In the genomic region with DNA sequence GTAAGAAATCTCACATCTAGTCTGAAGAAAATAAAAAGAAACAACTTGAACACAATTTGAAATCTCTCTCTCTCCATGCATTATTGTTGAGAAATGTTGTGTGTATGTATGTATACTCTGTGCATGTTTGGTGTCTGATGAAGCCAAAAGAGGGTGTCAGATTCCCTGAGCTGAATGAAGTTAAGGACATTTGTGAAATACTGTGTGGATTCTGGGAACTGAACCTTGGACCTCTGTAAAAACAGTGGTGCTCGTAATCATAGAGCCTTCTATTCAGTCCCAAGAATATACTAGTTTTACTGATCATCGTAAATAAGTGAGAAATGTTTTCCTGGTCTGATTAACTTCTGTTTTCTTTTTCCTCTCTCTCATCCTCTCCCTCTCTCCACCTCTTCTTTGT, we compare ENCODE assay signal across 47 mouse cellular contexts. TPM values are rescaled to one million over a fixed set of nuclear protein-coding genes. Genes with fewer than 3 reads are reported as not detected.
"Had no signal": no experiment of that assay in that cellular context is flagged by ENCODE, and none has a peak within 500 bp of the region (broad histone marks: within the 10 kb centered on the region; RNA-seq: fewer than 3 reads in every experiment).

No protein-coding gene starts in this region.

- H3K9me3 ChIP-seq: heart, embryonic 10.5 days; heart, embryonic 12.5 days; heart, embryonic 13.5 days; heart, embryonic 15.5 days; hindbrain, embryonic 10.5 days; hindbrain, embryonic 12.5 days; hindbrain, embryonic 13.5 days; hindbrain, embryonic 15.5 days; intestine, embryonic 15.5 days; kidney, embryonic 15.5 days had no signal

- ATAC-seq: hindbrain, embryonic 16.5 days; hindbrain, postnatal 0 days; inflammation-experienced regulatory T-cells, adult 6 months; intestine, embryonic 15.5 days; intestine, embryonic 16.5 days; intestine, postnatal 0 days had no signal

- H3K27ac ChIP-seq: heart, adult 2 months; heart, embryonic 10.5 days; heart, embryonic 13.5 days; heart, embryonic 15.5 days; hindbrain, embryonic 10.5 days; hindbrain, embryonic 12.5 days; hindbrain, embryonic 13.5 days; hindbrain, embryonic 14.5 days; hindbrain, embryonic 15.5 days; hindbrain, postnatal 0 days; intestine, embryonic 15.5 days; kidney, embryonic 15.5 days; kidney, postnatal 0 days; layer of hippocampus, adult 2 months had no signal

- H3K27me3 ChIP-seq: heart, embryonic 12.5 days; heart, embryonic 13.5 days; heart, embryonic 15.5 days; hindbrain, embryonic 12.5 days; hindbrain, embryonic 13.5 days; hindbrain, embryonic 15.5 days; intestine, embryonic 15.5 days; kidney, embryonic 15.5 days had no signal

- H3K9ac ChIP-seq: heart, embryonic 12.5 days; heart, embryonic 13.5 days; heart, embryonic 15.5 days; hindbrain, embryonic 12.5 days; hindbrain, embryonic 13.5 days; hindbrain, embryonic 14.5 days; hindbrain, embryonic 15.5 days; intestine, embryonic 15.5 days; kidney, embryonic 15.5 days had no signal

- DNase-seq: heart, adult 2 months; heart, postnatal 10 days; heart, postnatal 14 days; heart, postnatal 36 days; heart, postnatal 4 days; kidney, adult 11 months; kidney, adult 18-20 months; kidney, adult 2 months; kidney, adult 8-10 months; kidney, adult 9 months; kidney, postnatal 10 days; kidney, postnatal 14 days; kidney, postnatal 25 days; kidney, postnatal 36 days; kidney, postnatal 4 days; layer of hippocampus, adult 9-11 months had no signal

- H3K4me2 ChIP-seq: heart, embryonic 11.5 days; heart, embryonic 12.5 days; heart, embryonic 13.5 days; heart, embryonic 15.5 days; hindbrain, embryonic 12.5 days; hindbrain, embryonic 13.5 days; hindbrain, embryonic 14.5 days; hindbrain, embryonic 15.5 days; intestine, embryonic 15.5 days; kidney, embryonic 15.5 days had no signal

- H3K4me1 ChIP-seq: heart, embryonic 10.5 days; heart, embryonic 12.5 days; heart, embryonic 13.5 days; heart, embryonic 15.5 days; hindbrain, embryonic 10.5 days; hindbrain, embryonic 12.5 days; hindbrain, embryonic 13.5 days; hindbrain, embryonic 15.5 days; intestine, embryonic 15.5 days; kidney, embryonic 15.5 days had no signal

- H3K4me3 ChIP-seq: heart, adult 2 months; heart, embryonic 10.5 days; heart, embryonic 12.5 days; heart, embryonic 13.5 days; heart, embryonic 15.5 days; hindbrain, embryonic 10.5 days; hindbrain, embryonic 12.5 days; hindbrain, embryonic 13.5 days; hindbrain, embryonic 15.5 days; intestine, embryonic 15.5 days; kidney, embryonic 15.5 days; layer of hippocampus, adult 2 months had no signal

RNA-seq across cellular contexts. Expression of gene Leap2, which starts 55.9 kb away (rescaled TPM):
- total RNA-seq: heart, adult 2 months; heart, adult 8-10 months; heart, postnatal 10 days; heart, postnatal 14 days; heart, postnatal 25 days; heart, postnatal 36 days; heart, postnatal 4 days; hematopoietic stem cell, adult 5-6 weeks; hindbrain, postnatal 0 days; layer of hippocampus, adult 18-20 months; layer of hippocampus, adult 2 months; layer of hippocampus, adult 8-10 months; layer of hippocampus, postnatal 10 days; layer of hippocampus, postnatal 14 days; layer of hippocampus, postnatal 25 days had no signal
- polyA plus RNA-seq: heart, adult 2 months; heart, embryonic 11.5 days; heart, embryonic 12.5 days; heart, embryonic 14.5 days; heart, postnatal 0 days; hindbrain, embryonic 10.5 days; hindbrain, embryonic 12.5 days; hindbrain, embryonic 13.5 days; hindbrain, embryonic 14.5 days; hindbrain, postnatal 0 days; intestine, embryonic 14.5 days; kidney, adult 2 months; kidney, embryonic 14.5 days had no signal
